Mouse (Mus musculus): ENCODE measurements at regions not wholly inside any gene's neighbourhood (a gene's known extent, or its start where the extent isn't known, plus 50 kb on each side); places are given as distances from the start of the nearest gene placed in this dataset.

GRCm38 (mm10) chr3:101694311-101694710 is 89.8 kb upstream of the Atp1a1 start:
- DNase-seq (ENCODE audit: low spot score in 2 of 2), result no peak

GRCm38 (mm10) chr3:101691937-101692604 is 87.6 kb upstream of the Atp1a1 start:
- DNase-seq (ENCODE audit: low spot score in 2 of 2), result no peak

- no peak for DNase-seq (ENCODE audit: low spot score in 2 of 2)
These were observed 86.3 kb upstream of the Atp1a1 start for GRCm38 (mm10) chr3:101690779-101691178.

GRCm38 (mm10) chr3:101690222-101690621 is 85.7 kb upstream of the Atp1a1 start:
- no peak for DNase-seq (ENCODE audit: low spot score in 2 of 2)

- DNase-seq (ENCODE audit: low spot score in 2 of 2), result no peak
These were observed 80.7 kb upstream of the Atp1a1 start for GRCm38 (mm10) chr3:101685203-101685602.

- DNase-seq (ENCODE audit: low spot score in 2 of 2), result no peak
These were observed 68.5 kb upstream of the Atp1a1 start for GRCm38 (mm10) chr3:101672943-101673342.

- DNase-seq (ENCODE audit: low spot score in 2 of 2), result no peak
These were observed 66.1 kb upstream of the Atp1a1 start for GRCm38 (mm10) chr3:101670561-101671001.

GRCm38 (mm10) chr3:101669743-101670142 is 65.3 kb upstream of the Atp1a1 start:
- DNase-seq (ENCODE audit: low spot score in 2 of 2), result no peak

- DNase-seq (ENCODE audit: low spot score in 2 of 2), result no peak
These were observed 63.4 kb upstream of the Atp1a1 start for GRCm38 (mm10) chr3:101667767-101668387.

GRCm38 (mm10) chr3:101667186-101667585 is 62.7 kb upstream of the Atp1a1 start:
- no peak for DNase-seq (ENCODE audit: low spot score in 2 of 2)

GRCm38 (mm10) chr3:101666583-101666982 is 62.1 kb upstream of the Atp1a1 start:
- DNase-seq (ENCODE audit: low spot score in 2 of 2), result no peak

- peak in 1 of 2 experiments; percentile 28 for DNase-seq (ENCODE audit: low spot score in 2 of 2)
These were observed 56.9 kb upstream of the Atp1a1 start for GRCm38 (mm10) chr3:101661184-101661992.

GRCm38 (mm10) chr3:101660635-101661034 is 56.2 kb upstream of the Atp1a1 start:
- DNase-seq (ENCODE audit: low spot score in 2 of 2), result no peak

- DNase-seq (ENCODE audit: low spot score in 2 of 2), result no peak
These were observed 55.7 kb upstream of the Atp1a1 start for GRCm38 (mm10) chr3:101660176-101660575.

- no peak for DNase-seq (ENCODE audit: low spot score in 2 of 2)
These were observed 53.5 kb upstream of the Atp1a1 start for GRCm38 (mm10) chr3:101657979-101658378.

GRCm38 (mm10) chr3:101654720-101655119 is 50.2 kb upstream of the Atp1a1 start:
- DNase-seq (ENCODE audit: low spot score in 2 of 2), result no peak

Data from cerebellum, postnatal 4 days (tissue).